Mouse (Mus musculus) urinary bladder, adult 18-20 months (tissue): ENCODE results near the gene Bcas3.

Experiments
- DNase-seq, 2 experiments: peaks; one replicate each; pipeline ENCODE4 v3.0.0; 2022; ENCODE audit warnings: low spot score in 2 of 2, mixed read lengths in 2 of 2

Bcas3 gene

GRCm38 (mm10) chr11:85667741-85668140 lies 314.8 kb downstream of the Bcas3 start:
- no peak for DNase-seq

GRCm38 (mm10) chr11:85672881-85673475 lies 320.0 kb downstream of the Bcas3 start:
- DNase-seq: no peak

- no peak for DNase-seq
Measured at GRCm38 (mm10) chr11:85675244-85675643, 322.3 kb downstream of the Bcas3 start.

- DNase-seq: no peak
Measured at GRCm38 (mm10) chr11:85676357-85677004, 323.5 kb downstream of the Bcas3 start.

GRCm38 (mm10) chr11:85678666-85679065 lies 325.7 kb downstream of the Bcas3 start:
- no peak for DNase-seq

GRCm38 (mm10) chr11:85681580-85682419 lies 328.8 kb downstream of the Bcas3 start:
- DNase-seq: no peak

GRCm38 (mm10) chr11:85684981-85685380 lies 332.0 kb downstream of the Bcas3 start:
- DNase-seq: no peak

GRCm38 (mm10) chr11:85687816-85688439 lies 335.0 kb downstream of the Bcas3 start:
- DNase-seq: no peak

GRCm38 (mm10) chr11:85688440-85688838 lies 335.5 kb downstream of the Bcas3 start:
- DNase-seq: no peak

GRCm38 (mm10) chr11:85689226-85689625 lies 336.3 kb downstream of the Bcas3 start:
- DNase-seq: no peak

GRCm38 (mm10) chr11:85691285-85691684 lies 338.3 kb downstream of the Bcas3 start:
- no peak for DNase-seq

GRCm38 (mm10) chr11:85695614-85696263 lies 342.8 kb downstream of the Bcas3 start:
- DNase-seq: no peak

GRCm38 (mm10) chr11:85696491-85697398 lies 343.8 kb downstream of the Bcas3 start:
- no peak for DNase-seq

GRCm38 (mm10) chr11:85697468-85697867 lies 344.5 kb downstream of the Bcas3 start:
- DNase-seq: no peak

- no peak for DNase-seq
Measured at GRCm38 (mm10) chr11:85698242-85698641, 345.3 kb downstream of the Bcas3 start.

GRCm38 (mm10) chr11:85704062-85704748 lies 351.2 kb downstream of the Bcas3 start:
- DNase-seq: no peak

GRCm38 (mm10) chr11:85706630-85707029 lies 353.7 kb downstream of the Bcas3 start:
- DNase-seq: no peak

GRCm38 (mm10) chr11:85707496-85707895 lies 354.5 kb downstream of the Bcas3 start:
- no peak for DNase-seq

- no peak for DNase-seq
Measured at GRCm38 (mm10) chr11:85709147-85709546, 356.2 kb downstream of the Bcas3 start.

GRCm38 (mm10) chr11:85710155-85710554 lies 357.2 kb downstream of the Bcas3 start:
- no peak for DNase-seq
